ENCODE assay signal across 28 mouse cellular contexts in the genomic region with DNA sequence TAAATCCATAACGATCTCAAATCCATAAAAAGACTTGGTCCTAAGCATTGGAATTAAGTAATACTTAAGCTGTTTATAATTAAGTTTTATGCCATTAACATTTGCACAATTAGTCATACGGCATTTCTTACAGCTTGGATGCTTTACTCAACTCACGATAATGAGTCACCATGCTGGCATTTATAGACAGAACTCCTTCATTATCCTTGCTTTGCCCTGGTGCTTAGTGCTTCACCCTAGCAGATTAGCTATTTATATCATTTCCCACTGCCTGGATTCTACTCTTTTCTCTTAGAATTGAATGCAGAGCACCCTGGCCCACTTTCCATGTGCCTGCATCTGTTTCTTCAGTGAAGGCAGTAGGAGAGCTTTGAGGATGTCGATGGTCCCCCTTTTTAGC. TPM values are rescaled to one million over a fixed set of nuclear protein-coding genes. Genes with fewer than 3 reads are reported as not detected.
DNase-seq lines count a peak whose midpoint lies in the region; ATAC-seq and TF ChIP-seq lines count a peak whose summit lies in the region.
"Had no signal": no experiment of that assay in that cellular context is flagged by ENCODE, and none has a peak within 500 bp of the region (broad histone marks: within the 10 kb centered on the region; RNA-seq: fewer than 3 reads in every experiment).

No protein-coding gene starts in this region.

- H3K36me3 ChIP-seq in heart, embryonic 10.5 days = no peaks in the 10 kb centered on the region
- no peaks in the 10 kb centered on the region for H3K36me3 ChIP-seq in heart, embryonic 11.5 days (ENCODE audit: control insufficient read depth, insufficient read depth, low read length)
- no peaks in the 10 kb centered on the region for H3K36me3 ChIP-seq in C2C12 (ENCODE audit: control insufficient read depth, insufficient read depth)
- H3K36me3 ChIP-seq in forebrain, embryonic 12.5 days (replicated peaks) = no peaks in the 10 kb centered on the region
- H3K36me3 ChIP-seq in liver, embryonic 12.5 days = no peaks in the 10 kb centered on the region
- H3K36me3 ChIP-seq: kidney, embryonic 15.5 days; liver, embryonic 13.5 days; lung, embryonic 15.5 days; midbrain, embryonic 12.5 days; neural tube, embryonic 15.5 days; stomach, embryonic 15.5 days had no signal

- H3K9me3 ChIP-seq in heart, embryonic 10.5 days = no peaks in the 10 kb centered on the region
- no peaks in the 10 kb centered on the region for H3K9me3 ChIP-seq in heart, embryonic 11.5 days (replicated peaks; ENCODE audit: control insufficient read depth, low read length)
- no peaks in the 10 kb centered on the region for H3K9me3 ChIP-seq in forebrain, embryonic 12.5 days
- H3K9me3 ChIP-seq in liver, embryonic 12.5 days (replicated peaks) = no peaks in the 10 kb centered on the region
- H3K9me3 ChIP-seq: kidney, embryonic 15.5 days; liver, embryonic 13.5 days; lung, embryonic 15.5 days; midbrain, embryonic 12.5 days; neural tube, embryonic 15.5 days; stomach, embryonic 15.5 days had no signal

- no peak overlapping the region for H3K4me3 ChIP-seq in heart, embryonic 10.5 days
- no peak overlapping the region for H3K4me3 ChIP-seq in heart, embryonic 11.5 days (ENCODE audit: low read depth, low read length)
- no peak overlapping the region for H3K4me3 ChIP-seq in C2C12 (ENCODE audit: insufficient read depth, poor library complexity, severe bottlenecking)
- no peak overlapping the region for H3K4me3 ChIP-seq in forebrain, embryonic 12.5 days (replicated peaks)
- no peak overlapping the region for H3K4me3 ChIP-seq in liver, embryonic 12.5 days
- H3K4me3 ChIP-seq: kidney, embryonic 15.5 days; liver, embryonic 13.5 days; lung, embryonic 15.5 days; midbrain, embryonic 12.5 days; neural tube, embryonic 15.5 days; stomach, embryonic 15.5 days had no signal

- H3K79me3 ChIP-seq in C2C12 (ENCODE audit: low read depth) = no peaks in the 10 kb centered on the region

- H3K79me2 ChIP-seq in C2C12 (ENCODE audit: control insufficient read depth, insufficient read depth) = no peaks in the 10 kb centered on the region

- no peak overlapping the region for H3ac ChIP-seq in C2C12 (ENCODE audit: control insufficient read depth, insufficient read length, low read depth)

- H3K9ac ChIP-seq in heart, embryonic 11.5 days (ENCODE audit: low read depth, low read length) = no peak overlapping the region
- no peak overlapping the region for H3K9ac ChIP-seq in forebrain, embryonic 12.5 days
- H3K9ac ChIP-seq in liver, embryonic 12.5 days = no peak overlapping the region
- H3K9ac ChIP-seq: kidney, embryonic 15.5 days; liver, embryonic 13.5 days; lung, embryonic 15.5 days; midbrain, embryonic 12.5 days; neural tube, embryonic 15.5 days; stomach, embryonic 15.5 days had no signal

- no peaks in the 10 kb centered on the region for H3K27me3 ChIP-seq in heart, embryonic 10.5 days (ENCODE audit: insufficient read depth, poor library complexity, severe bottlenecking)
- H3K27me3 ChIP-seq in heart, embryonic 11.5 days (ENCODE audit: control insufficient read depth, insufficient read depth, low read length) = no peaks in the 10 kb centered on the region
- H3K27me3 ChIP-seq in C2C12 (ENCODE audit: control insufficient read depth, insufficient read depth, insufficient read length) = no peaks in the 10 kb centered on the region
- no peaks in the 10 kb centered on the region for H3K27me3 ChIP-seq in forebrain, embryonic 12.5 days
- H3K27me3 ChIP-seq in liver, embryonic 12.5 days (replicated peaks) = no peaks in the 10 kb centered on the region
- H3K27me3 ChIP-seq: CH12.LX; kidney, embryonic 15.5 days; liver, embryonic 13.5 days; lung, embryonic 15.5 days; midbrain, embryonic 12.5 days; neural tube, embryonic 15.5 days; stomach, embryonic 15.5 days had no signal

- 77% methylated on average over 4 of the region's 4 CpGs for WGBS in heart, embryonic 10.5 days
- WGBS in heart, embryonic 11.5 days (ENCODE audit: insufficient replicate concordance) = 74% methylated on average over 4 of the region's 4 CpGs
- WGBS in forebrain, embryonic 12.5 days = 53% methylated on average over 4 of the region's 4 CpGs
- 62% methylated on average over 4 of the region's 4 CpGs for WGBS in liver, embryonic 12.5 days (ENCODE audit: insufficient replicate concordance)

- ATAC-seq in heart, embryonic 11.5 days (replicated peaks; ENCODE audit: insufficient number of reproducible peaks, low FRiP score, low TSS enrichment) = no peak
- no peak for ATAC-seq in forebrain, embryonic 12.5 days (ENCODE audit: low FRiP score)
- no peak for ATAC-seq in liver, embryonic 12.5 days
- ATAC-seq: hindbrain, embryonic 16.5 days; intestine, embryonic 16.5 days had no signal

- H3K27ac ChIP-seq in heart, embryonic 10.5 days = peak overlapping the region; percentile 44; the same call in 1 of the 2 replicates
- no peak overlapping the region for H3K27ac ChIP-seq in heart, embryonic 11.5 days (ENCODE audit: low read depth, low read length)
- H3K27ac ChIP-seq in forebrain, embryonic 12.5 days = no peak overlapping the region
- no peak overlapping the region for H3K27ac ChIP-seq in liver, embryonic 12.5 days
- H3K27ac ChIP-seq: kidney, embryonic 15.5 days; liver, embryonic 13.5 days; midbrain, embryonic 12.5 days; neural tube, embryonic 15.5 days; stomach, embryonic 15.5 days had no signal

- H3K4me1 ChIP-seq in heart, embryonic 10.5 days = peaks cover 11% of the 10 kb centered on the region
- H3K4me1 ChIP-seq in heart, embryonic 11.5 days (ENCODE audit: control insufficient read depth, insufficient read depth, low read length) = peaks cover 7% of the 10 kb centered on the region; the same call in 1 of the 2 replicates
- no peaks in the 10 kb centered on the region for H3K4me1 ChIP-seq in forebrain, embryonic 12.5 days
- no peaks in the 10 kb centered on the region for H3K4me1 ChIP-seq in liver, embryonic 12.5 days
- H3K4me1 ChIP-seq: kidney, embryonic 15.5 days; liver, embryonic 13.5 days; midbrain, embryonic 12.5 days; neural tube, embryonic 15.5 days; stomach, embryonic 15.5 days had no signal

- H3K4me2 ChIP-seq in heart, embryonic 11.5 days = no peak overlapping the region
- H3K4me2 ChIP-seq in forebrain, embryonic 12.5 days = no peak overlapping the region
- no peak overlapping the region for H3K4me2 ChIP-seq in liver, embryonic 12.5 days
- H3K4me2 ChIP-seq: kidney, embryonic 15.5 days; midbrain, embryonic 12.5 days; neural tube, embryonic 15.5 days; stomach, embryonic 15.5 days had no signal

- TF ChIP-seq CTCF in C2C12 (IDR thresholded peaks at IDR 0.05; ENCODE audit: control insufficient read depth, insufficient read depth, insufficient read length) = no peak

- no peak for DNase-seq in heart, embryonic 10.5 days (ENCODE audit: low spot score)
- DNase-seq in 3T3-L1 (ENCODE audit: low read depth, low spot score) = peak; percentile 92
- DNase-seq in brain, adult 2 months (ENCODE audit: low read depth, low spot score) = peak; percentile 70
- DNase-seq in retina, postnatal 1 day = no peak
- DNase-seq: adrenal gland, adult 8-10 months; cerebellum, adult 11-12 months; cerebellum, postnatal 14 days; embryo, embryonic 11 days; gastrocnemius, postnatal 36 days; kidney, postnatal 4 days; liver, embryonic 13.5 days; right cerebral cortex, postnatal 25 days; thymus, adult 2 months had no signal

TF ChIP-seq in C2C12, 6 proteins besides CTCF, POLR2A, EP300 and RAD21 (continues in another document):
- peak; percentile 61 for TF ChIP-seq CEBPB (IDR thresholded peaks at IDR 0.05; ENCODE audit: low read depth)
- TF ChIP-seq MAX (IDR thresholded peaks at IDR 0.05) = peak; percentile 32
- TF ChIP-seq MYOG (IDR thresholded peaks at IDR 0.05; ENCODE audit: control insufficient read depth, extremely low read depth, insufficient read length) = no peak
- TF ChIP-seq USF1 (IDR thresholded peaks at IDR 0.05; ENCODE audit: low read depth) = no peak
- peak; percentile 81 for TF ChIP-seq FOSL1 (IDR thresholded peaks at IDR 0.05; ENCODE audit: insufficient read depth, low read length, poor library complexity, severe bottlenecking)

RNA-seq across cellular contexts. Expression of gene 9230104L09Rik, which starts 7.3 kb away (rescaled TPM):
- polyA plus RNA-seq in heart, embryonic 10.5 days (2016; fragmentation: Nextera tagmentation; extraction: Ambion mirVana) = not detected in 2 replicates
- not detected in 2 replicates for polyA plus RNA-seq in heart, embryonic 11.5 days (2014; fragmentation: Nextera tagmentation; extraction: Ambion mirVana)
- not detected for polyA plus RNA-seq in C2C12 (2012; fragmentation: generic; extraction: Trizol)
- not detected in 2 replicates for polyA plus RNA-seq in forebrain, embryonic 12.5 days (2016; fragmentation: Nextera tagmentation; extraction: Ambion mirVana)
- polyA plus RNA-seq in liver, embryonic 12.5 days (2016; fragmentation: Nextera tagmentation; extraction: Ambion mirVana) = not detected in 2 replicates
- polyA plus RNA-seq: embryonic facial prominence, embryonic 14.5 days; hindbrain, embryonic 16.5 days; intestine, embryonic 16.5 days; kidney, embryonic 15.5 days; limb, embryonic 11.5 days; liver, embryonic 13.5 days; lung, embryonic 15.5 days; midbrain, embryonic 12.5 days; neural tube, embryonic 15.5 days; stomach, embryonic 15.5 days; urinary bladder, adult 2 months had no signal

RNA-seq across cellular contexts. Expression of gene Cst3, which starts 18.0 kb away (rescaled TPM):
- polyA plus RNA-seq in heart, embryonic 10.5 days (2016; fragmentation: Nextera tagmentation; extraction: Ambion mirVana) = 567 and 803 TPM in 2 replicates
- polyA plus RNA-seq in heart, embryonic 11.5 days (2014; fragmentation: Nextera tagmentation; extraction: Ambion mirVana) = 812 and 876 TPM in 2 replicates
- 617 TPM for polyA plus RNA-seq in C2C12 (2012; fragmentation: generic; extraction: Trizol)
- polyA plus RNA-seq in forebrain, embryonic 12.5 days (2016; fragmentation: Nextera tagmentation; extraction: Ambion mirVana) = 290 and 307 TPM in 2 replicates
- 140 and 142 TPM in 2 replicates for polyA plus RNA-seq in liver, embryonic 12.5 days (2016; fragmentation: Nextera tagmentation; extraction: Ambion mirVana)

RNA-seq across cellular contexts. Expression of gene Cst9, which starts 22.6 kb away (rescaled TPM):
- polyA plus RNA-seq in heart, embryonic 10.5 days (2016; fragmentation: Nextera tagmentation; extraction: Ambion mirVana) = 0.74 and 0.80 TPM in 2 replicates
- 1.9 and 2.3 TPM in 2 replicates for polyA plus RNA-seq in heart, embryonic 11.5 days (2014; fragmentation: Nextera tagmentation; extraction: Ambion mirVana)
- polyA plus RNA-seq in C2C12 (2012; fragmentation: generic; extraction: Trizol) = 0.06 TPM
- polyA plus RNA-seq in forebrain, embryonic 12.5 days (2016; fragmentation: Nextera tagmentation; extraction: Ambion mirVana) = not detected in 2 replicates
- polyA plus RNA-seq in liver, embryonic 12.5 days (2016; fragmentation: Nextera tagmentation; extraction: Ambion mirVana) = 0.31 TPM in 1 of 2 replicates, not detected in the other
- polyA plus RNA-seq: embryonic facial prominence, embryonic 14.5 days; hindbrain, embryonic 16.5 days; intestine, embryonic 16.5 days; kidney, embryonic 15.5 days; limb, embryonic 11.5 days; midbrain, embryonic 12.5 days; neural tube, embryonic 15.5 days; stomach, embryonic 15.5 days; urinary bladder, adult 2 months had no signal

RNA-seq across cellular contexts. Expression of gene Cst13, which starts 37.6 kb away (rescaled TPM):
- not detected in 2 replicates for polyA plus RNA-seq in heart, embryonic 10.5 days (2016; fragmentation: Nextera tagmentation; extraction: Ambion mirVana)
- not detected in 2 replicates for polyA plus RNA-seq in heart, embryonic 11.5 days (2014; fragmentation: Nextera tagmentation; extraction: Ambion mirVana)
- not detected for polyA plus RNA-seq in C2C12 (2012; fragmentation: generic; extraction: Trizol)
- polyA plus RNA-seq in forebrain, embryonic 12.5 days (2016; fragmentation: Nextera tagmentation; extraction: Ambion mirVana) = not detected in 2 replicates
- polyA plus RNA-seq in liver, embryonic 12.5 days (2016; fragmentation: Nextera tagmentation; extraction: Ambion mirVana) = not detected in 2 replicates
- polyA plus RNA-seq: embryonic facial prominence, embryonic 14.5 days; hindbrain, embryonic 16.5 days; intestine, embryonic 16.5 days; kidney, embryonic 15.5 days; limb, embryonic 11.5 days; liver, embryonic 13.5 days; lung, embryonic 15.5 days; midbrain, embryonic 12.5 days; neural tube, embryonic 15.5 days; stomach, embryonic 15.5 days; thymus, adult 2 months; urinary bladder, adult 2 months had no signal

RNA-seq across cellular contexts. Expression of gene Cst8, which starts 58.9 kb away (rescaled TPM):
- polyA plus RNA-seq in heart, embryonic 10.5 days (2016; fragmentation: Nextera tagmentation; extraction: Ambion mirVana) = not detected in 2 replicates
- polyA plus RNA-seq in heart, embryonic 11.5 days (2014; fragmentation: Nextera tagmentation; extraction: Ambion mirVana) = not detected in 2 replicates
- polyA plus RNA-seq in C2C12 (2012; fragmentation: generic; extraction: Trizol) = not detected
- polyA plus RNA-seq in forebrain, embryonic 12.5 days (2016; fragmentation: Nextera tagmentation; extraction: Ambion mirVana) = not detected in 2 replicates
- polyA plus RNA-seq in liver, embryonic 12.5 days (2016; fragmentation: Nextera tagmentation; extraction: Ambion mirVana) = not detected in 2 replicates
- polyA plus RNA-seq: embryonic facial prominence, embryonic 14.5 days; hindbrain, embryonic 16.5 days; limb, embryonic 11.5 days; liver, embryonic 13.5 days; lung, embryonic 15.5 days; midbrain, embryonic 12.5 days; neural tube, embryonic 15.5 days; urinary bladder, adult 2 months had no signal

Comparison
In these comparisons a context has a peak if more than half of its experiments do, and no peak if none do; other contexts are left out.
1. DNase-seq: peak in 3T3-L1 (single experiment) and brain, adult 2 months (single experiment); none in heart, embryonic 10.5 days (single experiment) and retina, postnatal 1 day (single experiment).